Mouse (Mus musculus) gastrocnemius, adult 18-20 months (tissue): ENCODE measurements around the gene Mocs2. TPM values are rescaled to one million over a fixed set of nuclear protein-coding genes. Genes with fewer than 3 reads are reported as not detected.

Experiments
- DNase-seq: peaks from one replicate; pipeline ENCODE4 v3.0.0; 2021; ENCODE audit warnings: low spot score
- long read RNA-seq, 2 experiments: library from polyadenylated mRNA; stranded (forward); transcript quantifications; one replicate each; pipeline ENCODE4 v2.0.0; 2021
- total RNA-seq, 2 experiments: library from RNA; stranded (reverse); gene quantifications; 2 replicates each; pipeline ENCODE4 v1.2.3; 2021

Gene Mocs2
- 10 to 100 TPM; 40.3 to 49.3 TPM for total RNA-seq
- long read RNA-seq, experiment 1, transcript Mocs2-208 (6 exons, 1,855 nt): minor isoform, 5 of 32 reads
- long read RNA-seq, experiment 1, transcript Mocs2-207 (7 exons, 1,193 nt): major isoform, 18 of 32 reads
- long read RNA-seq, experiment 1, partial matches to known transcripts: 1 of 32 reads
- long read RNA-seq, experiment 1, other reads (novel, unspliced or antisense): 7 of 32 reads
- long read RNA-seq, experiment 2, transcript Mocs2-207 (7 exons, 1,193 nt): major isoform, 18 of 33 reads
- long read RNA-seq, experiment 2, partial matches to known transcripts: 3 of 33 reads
- long read RNA-seq, experiment 2, other reads (novel, unspliced or antisense): 5 of 33 reads

- DNase-seq: peak; percentile 94
Measured at GRCm38 (mm10) chr13:114817751-114818360, at the start of gene Mocs2. Mocs2 (plus strand) TSS chr13:114818236.

- peak; percentile 42 for DNase-seq
Measured at GRCm38 (mm10) chr13:114791511-114791910, 26.5 kb upstream of the Mocs2 start.

DNA sequence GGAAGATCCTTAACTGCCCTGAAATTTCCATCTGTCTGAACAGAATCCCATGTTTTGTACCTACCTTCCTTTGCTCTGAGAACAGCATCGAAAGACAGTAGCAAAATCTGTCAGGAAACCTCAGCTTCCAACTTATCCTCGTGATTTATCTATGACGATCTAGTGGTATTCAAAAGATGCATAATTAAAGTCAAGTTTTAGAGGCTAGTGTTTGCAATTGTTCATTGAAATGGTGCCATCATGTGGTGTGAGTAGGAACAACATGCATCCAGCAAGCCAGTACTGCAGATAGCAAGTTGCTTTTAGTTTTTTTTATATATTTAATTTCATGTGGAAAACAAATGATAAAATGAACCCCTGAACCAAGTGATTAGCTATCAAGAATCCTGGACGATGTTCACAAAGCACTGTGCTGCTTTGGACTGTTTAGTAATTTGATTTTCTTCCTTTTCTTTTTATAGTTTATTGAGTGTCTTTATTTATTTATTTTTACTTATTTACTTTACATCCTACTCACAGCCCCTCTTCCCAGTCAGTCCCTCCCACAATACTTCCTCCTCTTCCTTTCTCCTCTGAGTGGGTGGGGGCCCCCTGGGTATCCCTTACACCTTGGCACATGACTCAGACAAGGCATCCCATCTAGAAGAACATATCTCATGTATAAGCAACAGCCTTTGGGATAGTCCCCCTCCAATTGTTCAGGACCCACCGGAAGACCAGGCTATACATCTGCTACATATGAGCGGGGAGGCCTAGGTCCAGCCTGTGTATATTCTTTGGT is 24.6 kb upstream of the Mocs2 start:
- peak; percentile 64 for DNase-seq

DNA sequence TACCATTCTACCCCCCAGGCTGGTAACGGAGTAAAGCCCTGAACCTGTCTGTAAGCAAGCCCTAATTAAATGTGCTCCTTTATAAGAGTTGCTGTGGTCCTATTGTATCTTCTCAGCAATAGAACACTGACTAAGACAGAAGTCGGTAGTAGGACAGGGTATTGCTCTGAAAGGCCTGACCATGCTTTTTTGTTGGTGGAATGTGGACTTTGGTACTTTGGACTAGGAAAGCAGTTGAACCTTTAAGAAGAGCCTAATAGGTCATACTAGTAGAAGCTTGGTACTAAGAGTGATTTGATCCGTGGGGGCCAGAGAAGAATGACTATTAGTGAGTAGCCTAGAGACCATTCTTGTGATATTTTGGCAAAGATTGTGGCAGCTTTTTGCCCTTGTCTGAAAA is 16.2 kb upstream of the Mocs2 start:
- no peak for DNase-seq

DNA sequence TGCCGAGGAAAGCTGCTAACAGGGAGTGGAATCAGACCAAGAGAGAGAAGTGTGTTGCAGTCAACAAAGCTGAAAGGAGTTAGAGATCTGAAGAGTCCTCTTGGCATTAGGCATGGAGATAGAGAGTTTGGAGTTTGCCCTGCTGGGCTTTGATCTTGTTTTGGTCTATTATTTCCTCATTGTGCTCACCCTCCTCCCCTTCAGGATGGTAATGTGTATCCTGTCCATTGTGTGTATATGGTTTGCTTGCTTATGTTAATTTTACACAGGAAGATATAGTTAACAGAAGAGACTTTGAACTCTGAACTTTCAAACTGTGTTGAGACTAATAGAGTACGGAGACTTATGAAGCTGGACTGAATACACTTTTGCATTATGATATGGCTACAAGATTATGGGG is 15.1 kb upstream of the Mocs2 start:
- DNase-seq: no peak

DNA sequence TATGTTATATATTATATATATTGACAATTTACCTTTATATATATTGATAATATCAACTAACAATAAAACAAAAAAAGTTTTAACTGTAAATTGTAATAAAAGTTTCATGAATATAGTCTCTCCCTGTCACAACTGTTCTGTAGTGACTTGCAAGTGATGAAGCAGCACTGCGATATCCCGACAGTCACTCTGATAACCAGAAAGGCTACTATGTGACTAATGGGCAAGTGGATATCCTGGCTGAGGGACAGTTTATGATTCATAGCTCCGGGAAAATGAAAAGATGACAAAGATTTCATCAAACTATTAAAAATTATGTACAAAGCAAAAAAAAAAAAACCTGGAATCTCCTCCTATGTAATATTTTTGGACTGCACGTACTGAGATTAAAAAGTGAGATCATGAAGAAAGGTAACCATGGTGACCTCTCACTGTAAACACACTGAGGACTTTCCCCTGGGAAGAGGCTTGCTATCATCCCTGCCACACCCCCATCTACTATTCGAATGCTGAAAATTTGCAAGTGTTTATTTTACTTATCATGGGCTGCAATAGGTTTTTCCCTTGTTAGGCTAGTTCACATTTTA is 8.3 kb upstream of the Mocs2 start:
- no peak for DNase-seq

DNA sequence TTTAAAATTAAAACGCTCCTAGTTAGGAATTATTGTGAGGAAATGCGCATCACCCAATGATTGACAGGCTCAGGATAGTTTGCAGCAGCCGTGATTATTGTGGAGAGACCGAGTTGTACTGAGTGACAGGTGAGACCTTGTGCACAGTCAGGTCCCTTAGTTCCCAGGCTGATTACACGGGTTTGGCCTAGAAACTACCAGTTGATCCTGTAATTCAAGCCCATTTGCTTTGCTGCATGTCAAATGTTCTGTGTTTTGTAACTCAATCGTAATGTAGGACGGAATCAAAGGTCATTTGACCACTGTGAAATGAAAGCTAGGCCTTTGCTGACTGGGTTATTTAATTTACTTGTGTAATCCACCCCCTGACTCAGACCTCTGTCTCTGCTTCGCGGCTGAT is 477 bp downstream of the Mocs2 start:
- DNase-seq: peak; percentile 46

DNA sequence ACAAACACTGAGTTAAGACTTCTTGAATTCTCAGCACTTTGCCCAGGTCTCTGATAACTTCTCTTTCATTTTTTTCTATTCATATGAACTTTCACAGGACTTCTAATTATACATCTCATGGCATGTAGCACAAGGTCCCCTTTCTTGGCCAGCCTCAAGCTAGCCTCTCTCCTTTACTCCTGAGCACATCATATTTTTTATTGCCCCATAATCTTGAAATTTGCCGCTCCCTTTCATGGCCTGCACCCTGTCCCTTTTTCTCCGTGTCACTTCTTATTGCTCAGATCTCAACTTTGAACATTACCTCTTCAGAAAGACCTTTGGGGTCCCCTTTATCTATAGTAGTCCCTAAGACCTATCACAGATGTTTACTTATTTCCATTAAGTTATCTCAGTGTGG is 4.8 kb downstream of the Mocs2 start:
- no peak for DNase-seq

GRCm38 (mm10) chr13:114825377-114825855 is 7.4 kb downstream of the Mocs2 start:
- DNase-seq: no peak

- DNase-seq: peak; percentile 28
Measured at GRCm38 (mm10) chr13:114831367-114831833, 13.4 kb downstream of the Mocs2 start.

GRCm38 (mm10) chr13:114832761-114833160 is 14.7 kb downstream of the Mocs2 start:
- no peak for DNase-seq

DNA sequence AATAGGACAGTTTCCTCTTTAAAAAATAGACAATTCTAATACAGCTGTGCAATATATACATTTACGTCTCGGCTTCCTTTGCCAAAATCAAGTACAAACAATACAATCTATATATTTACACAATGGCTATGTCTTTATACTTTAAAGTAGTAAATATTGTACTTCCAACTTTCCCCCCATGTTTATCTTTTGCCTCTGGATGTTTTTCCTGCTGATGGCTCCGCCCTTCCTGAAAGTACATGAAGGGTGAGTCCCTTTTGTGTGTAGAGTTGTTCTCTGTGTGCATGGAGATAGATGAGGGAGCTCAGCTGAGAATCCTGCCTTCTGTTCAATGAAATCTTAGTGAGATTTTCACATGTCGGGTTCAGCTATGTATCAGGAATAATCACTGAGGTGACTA is 15.3 kb downstream of the Mocs2 start:
- no peak for DNase-seq

DNA sequence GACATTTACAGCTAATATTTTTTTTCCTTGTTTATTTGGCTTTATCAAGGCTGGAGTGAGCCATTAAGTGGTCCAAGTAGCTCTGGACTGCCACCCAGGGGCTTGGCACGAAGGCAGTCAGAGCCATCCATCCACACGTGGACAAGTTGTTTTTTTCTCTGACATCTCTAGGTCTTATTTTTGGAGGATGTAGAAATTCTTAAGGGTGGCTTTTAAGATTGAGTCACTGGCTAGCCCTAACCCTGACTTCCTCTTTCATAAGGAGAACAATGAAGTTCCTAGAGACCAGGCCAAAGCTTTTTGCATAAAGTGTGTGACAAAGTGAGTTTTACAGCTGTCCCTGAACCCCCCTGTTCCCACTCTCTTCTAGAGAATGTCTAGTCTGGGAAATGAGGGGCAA is 16.5 kb downstream of the Mocs2 start:
- no peak for DNase-seq

GRCm38 (mm10) chr13:114837061-114837460 is 19.0 kb downstream of the Mocs2 start:
- DNase-seq: no peak

- DNase-seq: peak; percentile 10
Measured at GRCm38 (mm10) chr13:114838535-114838990, 20.5 kb downstream of the Mocs2 start.

GRCm38 (mm10) chr13:114839098-114839497 is 21.1 kb downstream of the Mocs2 start:
- DNase-seq: no peak

DNA sequence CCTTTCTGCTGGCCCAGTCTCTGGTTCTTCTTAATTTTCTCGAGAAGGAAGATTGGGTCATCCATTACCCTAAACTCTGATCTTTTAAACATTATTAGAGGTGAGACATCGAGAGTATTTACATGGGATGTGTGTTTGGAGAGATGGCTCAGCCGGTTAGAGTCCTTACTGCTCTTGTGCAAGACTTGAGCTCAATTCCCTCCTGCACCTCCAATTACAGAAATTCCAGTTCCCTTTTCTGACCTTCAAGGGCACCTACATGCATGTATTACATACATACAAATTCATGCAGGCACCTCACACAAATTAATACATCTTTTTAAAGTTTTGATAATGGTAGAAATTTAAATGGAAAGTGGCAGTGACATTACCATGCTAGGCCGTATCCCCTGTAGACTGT is 22.5 kb downstream of the Mocs2 start:
- no peak for DNase-seq

GRCm38 (mm10) chr13:114843318-114843717 is 25.3 kb downstream of the Mocs2 start:
- DNase-seq: no peak

- DNase-seq: no peak
Measured at GRCm38 (mm10) chr13:114845804-114846203, 27.8 kb downstream of the Mocs2 start.

- no peak for DNase-seq
Measured at GRCm38 (mm10) chr13:114848945-114849344, 30.9 kb downstream of the Mocs2 start.

GRCm38 (mm10) chr13:114852264-114853111 is 34.5 kb downstream of the Mocs2 start:
- no peak for DNase-seq
